Mouse (Mus musculus) liver, postnatal 0 days (tissue): ENCODE measurements at regions not wholly inside any gene's neighbourhood (a gene's known extent, or its start where the extent isn't known, plus 50 kb on each side); places are given as distances from the start of the nearest gene placed in this dataset.

ENCODE experiments used
- CTCF ChIP-seq: sonication (generic); IDR thresholded peaks from 2 replicates; pipeline ENCODE4 v1.5.1; 2016; ENCODE audit warnings: antibody characterized with exemption, low read depth
- EP300 ChIP-seq: IDR thresholded peaks from 2 replicates; pipeline ENCODE4 v1.6.1; 2016; ENCODE audit warnings: antibody characterized with exemption, low read depth, mild to moderate bottlenecking

DNA sequence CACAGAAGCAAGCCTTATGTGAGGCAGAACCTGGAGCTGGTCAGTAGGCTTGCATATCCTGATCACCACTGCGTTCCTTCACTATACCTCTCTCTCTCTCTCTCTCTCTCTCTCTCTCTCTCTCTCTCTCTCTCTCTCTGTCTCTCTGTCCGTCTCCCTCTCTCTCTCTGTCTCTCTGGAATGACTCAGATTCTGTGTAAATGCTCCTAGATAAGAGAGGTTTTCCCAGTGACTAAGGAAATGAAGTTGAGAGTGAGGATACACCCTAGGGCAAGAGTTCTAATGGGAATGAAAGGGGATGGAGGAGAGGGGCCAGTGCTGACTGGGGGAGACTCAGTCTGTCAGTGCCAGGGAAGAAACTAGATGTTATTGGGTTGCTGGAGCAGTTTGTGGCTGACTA lies 91.6 kb upstream of the Fam3c start:
- TF ChIP-seq CTCF (no peak), EP300 (no peak)
